Mouse (Mus musculus) layer of hippocampus, adult 2 months (tissue): ENCODE measurements around the gene Slc5a4b. TPM values are rescaled to one million over a fixed set of nuclear protein-coding genes. Genes with fewer than 3 reads are reported as not detected.

Experiments used
- DNase-seq, 2 experiments: peaks; one replicate each; pipeline ENCODE4 v3.0.0; 2022; ENCODE audit warnings: low spot score in 2 of 2
- H3K27ac ChIP-seq: fragments of 200-600 bp; 2 replicates; pipeline ENCODE4 v1.8.1; 2022
- H3K4me3 ChIP-seq: fragments of 200-600 bp; 2 replicates; pipeline ENCODE4 v1.8.1; 2022; ENCODE audit warnings: mild to moderate bottlenecking
- CTCF ChIP-seq: fragments of 200-600 bp; conservative IDR thresholded peaks from 2 replicates; pipeline ENCODE4 v1.8.1; 2022; ENCODE audit warnings: antibody characterized with exemption, mild to moderate bottlenecking, moderate library complexity
- microRNA-seq, 2 experiments: library from miRNA; unstranded; fragments of <30 nt; microRNA quantifications; one replicate each; pipeline ENCODE4 v1.2.0; 2021
- total RNA-seq, 2 experiments: library from RNA; stranded (reverse); gene quantifications; 2 replicates each; pipeline ENCODE4 v1.2.3; 2021

The Slc5a4b gene
- total RNA-seq, 2 experiments from 2014 or later = not detected

GRCm38 (mm10) chr10:76031511-76032401 is 79.0 kb downstream of the Slc5a4b start:
- no peak for DNase-seq
- Histone ChIP-seq H3K27ac (peak overlapping the region; percentile 87), H3K4me3 (peak overlapping the region; percentile 94)
- no peak for TF ChIP-seq CTCF

GRCm38 (mm10) chr10:76030496-76030895 is 80.3 kb downstream of the Slc5a4b start:
- Histone ChIP-seq H3K4me3 (no peak overlapping the region), H3K27ac (no peak overlapping the region)
- no peak for TF ChIP-seq CTCF
- no peak for DNase-seq

GRCm38 (mm10) chr10:76029276-76029675 is 81.5 kb downstream of the Slc5a4b start:
- no peak for TF ChIP-seq CTCF

GRCm38 (mm10) chr10:76028396-76028795 is 82.4 kb downstream of the Slc5a4b start:
- DNase-seq = no peak
- TF ChIP-seq CTCF = no peak
- no peak overlapping the region for H3K27ac ChIP-seq
- H3K4me3 ChIP-seq = no peak overlapping the region

More at GRCm38 (mm10) chr10:76029276-76029675, 81.5 kb downstream of the Slc5a4b start:
- no peak overlapping the region for H3K4me3 ChIP-seq
- no peak for DNase-seq
- no peak overlapping the region for H3K27ac ChIP-seq

- H3K4me3 ChIP-seq = no peak overlapping the region
- H3K27ac ChIP-seq = no peak overlapping the region
- no peak for TF ChIP-seq CTCF
- no peak for DNase-seq
These were observed 82.8 kb downstream of the Slc5a4b start for GRCm38 (mm10) chr10:76028016-76028366.

- Histone ChIP-seq H3K27ac (no peak overlapping the region), H3K4me3 (no peak overlapping the region)
- DNase-seq = no peak
- TF ChIP-seq CTCF = no peak
These were observed 83.4 kb downstream of the Slc5a4b start for GRCm38 (mm10) chr10:76027127-76028015.

- no peak overlapping the region for H3K27ac ChIP-seq
- no peak for TF ChIP-seq CTCF
- no peak for DNase-seq
- no peak overlapping the region for H3K4me3 ChIP-seq
These were observed 85.1 kb downstream of the Slc5a4b start for GRCm38 (mm10) chr10:76025470-76026190.

- no peak for TF ChIP-seq CTCF
- no peak overlapping the region for H3K27ac ChIP-seq
- H3K4me3 ChIP-seq = no peak overlapping the region
- no peak for DNase-seq
These were observed 86.8 kb downstream of the Slc5a4b start for GRCm38 (mm10) chr10:76023921-76024320.

GRCm38 (mm10) chr10:76021728-76022127 is 89.0 kb downstream of the Slc5a4b start:
- Histone ChIP-seq H3K4me3 (no peak overlapping the region), H3K27ac (no peak overlapping the region)
- DNase-seq = no peak
- no peak for TF ChIP-seq CTCF

GRCm38 (mm10) chr10:76016886-76017285 is 93.9 kb downstream of the Slc5a4b start:
- no peak for DNase-seq
- no peak overlapping the region for H3K27ac ChIP-seq
- H3K4me3 ChIP-seq = no peak overlapping the region
- TF ChIP-seq CTCF = no peak

GRCm38 (mm10) chr10:76012922-76013321 is 97.8 kb downstream of the Slc5a4b start:
- no peak for TF ChIP-seq CTCF
- no peak overlapping the region for H3K4me3 ChIP-seq
- no peak for DNase-seq

GRCm38 (mm10) chr10:76009812-76010211 is 100.9 kb downstream of the Slc5a4b start:
- Histone ChIP-seq H3K4me3 (no peak overlapping the region), H3K27ac (no peak overlapping the region)
- DNase-seq = no peak
- TF ChIP-seq CTCF = no peak

More at GRCm38 (mm10) chr10:76012922-76013321, 97.8 kb downstream of the Slc5a4b start:
- H3K27ac ChIP-seq = no peak overlapping the region

Small RNA genes lying within 50 kb of the gene (microRNA-seq; reads per million reads assigned to microRNA genes)
- gene Mir6409 = 0 reads per million in 2 experiments

Other genes with a start within 250 kb of the Slc5a4b start
- 1 to 10 TPM; 3.2 to 5.0 TPM for gene Derl3, start 217.5 kb downstream of the Slc5a4b start, total RNA-seq
- 10 to 100 TPM; 83.3 to 83.6 TPM for gene Smarcb1, start 189.3 kb downstream of the Slc5a4b start, total RNA-seq
- 100 to 1,000 TPM; 328 to 340 TPM for gene Chchd10, start 177.8 kb downstream of the Slc5a4b start, total RNA-seq
- gene Mmp11, start 174.5 kb downstream of the Slc5a4b start, total RNA-seq = 1 to 10 TPM; 1.5 to 1.8 TPM
- gene Gm867, start 170.3 kb downstream of the Slc5a4b start, total RNA-seq = under 1 TPM in 1 of 2 experiments, not detected in 1; 0.56 TPM
- gene Vpreb3, start 167.9 kb downstream of the Slc5a4b start, total RNA-seq = not detected
- gene Gm5134, start 156.4 kb downstream of the Slc5a4b start, total RNA-seq = not detected
- gene Zfp280b, start 78.3 kb downstream of the Slc5a4b start, total RNA-seq = 10 to 100 TPM; 15.5 to 16.1 TPM
- not detected for gene Slc5a4a, start 36.5 kb upstream of the Slc5a4b start, total RNA-seq
- gene Prmt2, start 126.9 kb upstream of the Slc5a4b start, total RNA-seq = 10 to 100 TPM; 72.2 to 75.3 TPM
- gene S100b, start 142.9 kb upstream of the Slc5a4b start, total RNA-seq = 100 to 1,000 TPM; 118 to 128 TPM
- 10 to 100 TPM; 50.9 to 51.0 TPM for gene Dip2a, start 234.3 kb upstream of the Slc5a4b start, total RNA-seq